ENCODE assay signal across 18 mouse cellular contexts in the genomic region with DNA sequence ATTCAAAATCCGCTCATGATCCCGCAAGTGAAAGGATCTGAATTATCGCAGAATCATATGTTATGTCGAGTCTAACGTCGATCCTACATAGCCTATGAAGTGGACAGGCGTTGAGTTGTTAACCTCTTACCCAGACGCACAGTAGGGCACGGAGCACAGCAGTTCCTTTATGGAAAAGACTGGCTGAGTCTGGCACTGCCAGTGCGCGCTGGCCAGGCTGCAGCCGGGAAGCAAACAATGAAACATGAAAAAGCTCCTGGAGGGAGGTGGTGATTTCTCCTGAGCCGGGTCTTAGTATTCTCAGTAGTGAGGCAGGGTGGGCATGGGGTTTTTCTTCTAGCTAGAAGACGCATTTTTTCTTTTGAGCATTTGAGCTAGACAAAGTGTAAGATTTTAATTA. TPM values are rescaled to one million over a fixed set of nuclear protein-coding genes. Genes with fewer than 3 reads are reported as not detected.
DNase-seq lines count a peak whose midpoint lies in the region; ATAC-seq and TF ChIP-seq lines count a peak whose summit lies in the region.
"Had no signal": no experiment of that assay in that cellular context is flagged by ENCODE, and none has a peak within 500 bp of the region (broad histone marks: within the 10 kb centered on the region; RNA-seq: fewer than 3 reads in every experiment).

No protein-coding gene starts in this region.

- WGBS in heart, embryonic 16.5 days, result 24% methylated on average over 14 of the region's 14 CpGs
- 32% methylated on average over 14 of the region's 14 CpGs for WGBS in forebrain, embryonic 15.5 days
- WGBS in hindbrain, postnatal 0 days, result 30% methylated on average over 14 of the region's 14 CpGs
- 22% methylated on average over 14 of the region's 14 CpGs for WGBS in midbrain, embryonic 16.5 days

- TF ChIP-seq CTCF in hindbrain, postnatal 0 days (IDR thresholded peaks at IDR 0.05; ENCODE audit: low read depth), result no peak

- peaks cover 59% of the 10 kb centered on the region for H3K27me3 ChIP-seq in heart, embryonic 16.5 days (ENCODE audit: control insufficient read depth, insufficient read depth, low read length)
- peaks cover 39% of the 10 kb centered on the region; the same call in 1 of the 2 replicates for H3K27me3 ChIP-seq in forebrain, embryonic 15.5 days
- H3K27me3 ChIP-seq in hindbrain, postnatal 0 days (ENCODE audit: insufficient read depth, low read length), result peaks cover 20% of the 10 kb centered on the region
- H3K27me3 ChIP-seq in midbrain, embryonic 16.5 days (ENCODE audit: control insufficient read depth, insufficient read depth, low read depth, low read length), result peaks cover 12% of the 10 kb centered on the region

- H3K4me1 ChIP-seq in heart, embryonic 16.5 days (ENCODE audit: control insufficient read depth, insufficient read depth, low read length), result no peaks in the 10 kb centered on the region
- H3K4me1 ChIP-seq in forebrain, embryonic 15.5 days, result no peaks in the 10 kb centered on the region
- no peaks in the 10 kb centered on the region for H3K4me1 ChIP-seq in hindbrain, postnatal 0 days (ENCODE audit: insufficient read depth, low read length)
- no peaks in the 10 kb centered on the region for H3K4me1 ChIP-seq in midbrain, embryonic 16.5 days (ENCODE audit: control insufficient read depth, insufficient read depth, low read length)

- peaks cover 6% of the 10 kb centered on the region for H3K9me3 ChIP-seq in heart, embryonic 16.5 days (replicated peaks; ENCODE audit: control insufficient read depth, low read length)
- H3K9me3 ChIP-seq in forebrain, embryonic 15.5 days, result peaks cover 6% of the 10 kb centered on the region
- H3K9me3 ChIP-seq in hindbrain, postnatal 0 days (ENCODE audit: low read length), result peaks cover 4% of the 10 kb centered on the region; the same call in 1 of the 2 replicates
- H3K9me3 ChIP-seq in midbrain, embryonic 16.5 days (replicated peaks; ENCODE audit: control insufficient read depth, low read length, poor library complexity, severe bottlenecking), result peaks cover 7% of the 10 kb centered on the region; the same call in 1 of the 2 replicates

- H3K4me2 ChIP-seq in heart, embryonic 16.5 days (ENCODE audit: low read depth, low read length), result no peak overlapping the region
- H3K4me2 ChIP-seq in forebrain, embryonic 15.5 days (replicated peaks), result peak overlapping the region; percentile 15
- 0 out of 2 replicates have a peak overlapping the region, but pooled peaks have one; percentile 23 for H3K4me2 ChIP-seq in hindbrain, postnatal 0 days (ENCODE audit: low read depth, low read length)
- peak overlapping the region; percentile 49 for H3K4me2 ChIP-seq in midbrain, embryonic 16.5 days (ENCODE audit: low read length)
- H3K4me2 ChIP-seq: heart, embryonic 11.5 days had no signal

- H3K4me3 ChIP-seq in heart, embryonic 16.5 days (ENCODE audit: low read length), result peak overlapping the region; percentile 8; the same call in 1 of the 2 replicates
- peak overlapping the region; percentile 10; the same call in 1 of the 2 replicates for H3K4me3 ChIP-seq in forebrain, embryonic 15.5 days
- H3K4me3 ChIP-seq in hindbrain, postnatal 0 days (ENCODE audit: low read length), result peak overlapping the region; percentile 21; the same call in 1 of the 2 replicates
- H3K4me3 ChIP-seq in midbrain, embryonic 16.5 days (ENCODE audit: low read depth, low read length), result peak overlapping the region; percentile 27
- H3K4me3 ChIP-seq: layer of hippocampus, adult 2 months had no signal

- no peak overlapping the region for H3K27ac ChIP-seq in heart, embryonic 16.5 days (ENCODE audit: low read length)
- H3K27ac ChIP-seq in forebrain, embryonic 15.5 days (replicated peaks), result no peak overlapping the region
- H3K27ac ChIP-seq in hindbrain, postnatal 0 days, result no peak overlapping the region
- no peak overlapping the region for H3K27ac ChIP-seq in midbrain, embryonic 16.5 days (ENCODE audit: low read length)
- H3K27ac ChIP-seq: layer of hippocampus, adult 2 months; liver, embryonic 14.5 days had no signal

- DNase-seq in heart, postnatal 25 days (ENCODE audit: low spot score), result no peak
- DNase-seq in hindbrain, postnatal 0 days (ENCODE audit: low spot score), result no peak
- DNase-seq in frontal cortex, postnatal 25 days (ENCODE audit: low spot score in 2 of 2), result no peak
- no peak for DNase-seq in left cerebral cortex, postnatal 14 days (ENCODE audit: low spot score in 2 of 2)
- DNase-seq: cerebellum, adult 9-10 months; gastrocnemius, postnatal 10 days; right cerebral cortex, postnatal 14 days; thymus, adult 18-20 months had no signal

- ATAC-seq in heart, embryonic 16.5 days (replicated peaks; ENCODE audit: extremely low read depth, insufficient read depth, low FRiP score), result no peak
- ATAC-seq in forebrain, embryonic 15.5 days (replicated peaks), result no peak
- ATAC-seq in hindbrain, postnatal 0 days, result no peak
- no peak for ATAC-seq in midbrain, embryonic 16.5 days
- no peak for ATAC-seq in monocyte, adult 5-6 weeks (replicated peaks; ENCODE audit: insufficient number of reproducible peaks, low FRiP score, low TSS enrichment, poor library complexity, severe bottlenecking)

- H3K9ac ChIP-seq in heart, embryonic 16.5 days (ENCODE audit: low read length), result no peak overlapping the region
- H3K9ac ChIP-seq in forebrain, embryonic 15.5 days (replicated peaks), result 0 out of 2 replicates have a peak overlapping the region, but pooled peaks have one; percentile 7
- no peak overlapping the region for H3K9ac ChIP-seq in hindbrain, postnatal 0 days (replicated peaks; ENCODE audit: low read length)
- no peak overlapping the region for H3K9ac ChIP-seq in midbrain, embryonic 16.5 days (ENCODE audit: low read depth, low read length)
- H3K9ac ChIP-seq: liver, embryonic 14.5 days had no signal

- H3K36me3 ChIP-seq in heart, embryonic 16.5 days (ENCODE audit: control insufficient read depth, insufficient read depth), result no peaks in the 10 kb centered on the region
- H3K36me3 ChIP-seq in forebrain, embryonic 15.5 days, result no peaks in the 10 kb centered on the region
- H3K36me3 ChIP-seq in hindbrain, postnatal 0 days (ENCODE audit: insufficient read depth, low read length), result no peaks in the 10 kb centered on the region
- no peaks in the 10 kb centered on the region for H3K36me3 ChIP-seq in midbrain, embryonic 16.5 days (ENCODE audit: control insufficient read depth, insufficient read depth, low read length)

- intact Hi-C loops in heart, postnatal 25 days (cut with DNase I), result no loop called here
- intact Hi-C loops in left cerebral cortex, postnatal 14 days (cut with DNase I), result no loop called here

RNA-seq across cellular contexts. Expression of gene Gpr50, which starts 1.7 kb away (rescaled TPM):
- 0.21 and 0.64 TPM in 2 replicates for polyA plus RNA-seq in heart, embryonic 16.5 days (2015; fragmentation: Nextera tagmentation; extraction: Ambion mirVana)
- total RNA-seq in heart, postnatal 25 days (2021), result not detected
- 0.64 and 3.7 TPM in 2 replicates for polyA plus RNA-seq in forebrain, embryonic 15.5 days (2015; fragmentation: Nextera tagmentation; extraction: Ambion mirVana)
- total RNA-seq in hindbrain, postnatal 0 days (2014; rRNA removed), result 2.3 and 9.4 TPM in 2 replicates
- 2.0 and 2.4 TPM in 2 replicates for polyA plus RNA-seq in hindbrain, postnatal 0 days (2015; fragmentation: Nextera tagmentation; extraction: Ambion mirVana)
- polyA plus RNA-seq in midbrain, embryonic 16.5 days (2015; fragmentation: Nextera tagmentation; extraction: Ambion mirVana), result 3.1 and 3.8 TPM in 2 replicates
- total RNA-seq in left cerebral cortex, postnatal 14 days (2021), result under 1 TPM in 1 of 2 experiments, not detected in 1; 0.49 TPM
- total RNA-seq in monocyte, adult 5-6 weeks (2017), result not detected in 3 replicates
- total RNA-seq: adrenal gland, adult 18-20 months; megakaryocyte, adult 5-6 weeks; neutrophil, adult 5-6 weeks had no signal
